Mouse (Mus musculus) intestine, postnatal 0 days (tissue): ENCODE results near the gene Ackr2. TPM values are rescaled to one million over a fixed set of nuclear protein-coding genes. Genes with fewer than 3 reads are reported as not detected.
A peak's percentile ranks its signal among the peaks of the same experiment; 100 is the strongest.

Experiments
- ATAC-seq: fragments of 200-750 bp; cut with Nextera tagmentation; 2 replicates; pipeline ENCODE4 v1.8.0; 2017; ENCODE audit warnings: mild to moderate bottlenecking, moderate TSS enrichment, moderate library complexity
- H3K27ac ChIP-seq: fragments of 300-500 bp; sonication (generic); 2 replicates; pipeline ENCODE4 v1.5.1; 2014; ENCODE audit warnings: mild to moderate bottlenecking, low read depth, low read length, moderate library complexity
- H3K27me3 ChIP-seq: fragments of 300-500 bp; sonication (generic); replicated peaks from 2 replicates; pipeline ENCODE4 v1.6.1; 2014; ENCODE audit warnings: low read length, mixed read lengths; ENCODE audit not compliant: control insufficient read depth, insufficient read depth
- H3K36me3 ChIP-seq: fragments of 300-500 bp; sonication (generic); 2 replicates; pipeline ENCODE4 v1.6.1; 2014; ENCODE audit warnings: mild to moderate bottlenecking, moderate library complexity; ENCODE audit not compliant: control insufficient read depth, insufficient read depth
- H3K4me1 ChIP-seq: fragments of 300-500 bp; sonication (generic); replicated peaks from 2 replicates; pipeline ENCODE4 v1.6.1; 2014; ENCODE audit warnings: antibody characterized with exemption, low read length, mixed read lengths; ENCODE audit not compliant: control insufficient read depth, insufficient read depth
- H3K4me2 ChIP-seq: fragments of 300-500 bp; sonication (generic); replicated peaks from 2 replicates; pipeline ENCODE4 v1.6.1; 2014; ENCODE audit warnings: low read depth, mild to moderate bottlenecking, moderate library complexity
- H3K4me3 ChIP-seq: fragments of 300-500 bp; sonication (generic); 2 replicates; pipeline ENCODE4 v1.5.1; 2014; ENCODE audit warnings: low read depth, low read length
- H3K9ac ChIP-seq: fragments of 300-500 bp; sonication (generic); 2 replicates; pipeline ENCODE4 v1.6.1; 2014; ENCODE audit warnings: mild to moderate bottlenecking, low read depth, low read length
- H3K9me3 ChIP-seq: fragments of 300-500 bp; sonication (generic); 2 replicates; pipeline ENCODE4 v1.6.1; 2016; ENCODE audit warnings: mixed run types; ENCODE audit not compliant: control insufficient read depth
- CTCF ChIP-seq: sonication (generic); IDR thresholded peaks from 2 replicates; pipeline ENCODE4 v1.5.1; 2016; ENCODE audit warnings: low read depth, mild to moderate bottlenecking, control low read depth, antibody characterized with exemption, moderate library complexity
- WGBS: fragments of 180-500 bp; shearing (Covaris S2); extraction: QIAGEN DNeasy Blood & Tissue Kit; methylation state at CpG from one replicate; pipeline ENCODE4 v1.1.7; 2014; 5-methylcytosine and 5-hydroxymethylcytosine counted together
- polyA plus RNA-seq: library from polyadenylated mRNA; unstranded; fragments of >200 nt; fragmentation: Nextera tagmentation; extraction: Ambion mirVana; gene quantifications from 2 replicates; pipeline ENCODE4 v1.2.1, GENCODE M21; 2015

Gene Ackr2
- polyA plus RNA-seq, 1 experiment from 2014 or later, result 1.1 TPM

DNA sequence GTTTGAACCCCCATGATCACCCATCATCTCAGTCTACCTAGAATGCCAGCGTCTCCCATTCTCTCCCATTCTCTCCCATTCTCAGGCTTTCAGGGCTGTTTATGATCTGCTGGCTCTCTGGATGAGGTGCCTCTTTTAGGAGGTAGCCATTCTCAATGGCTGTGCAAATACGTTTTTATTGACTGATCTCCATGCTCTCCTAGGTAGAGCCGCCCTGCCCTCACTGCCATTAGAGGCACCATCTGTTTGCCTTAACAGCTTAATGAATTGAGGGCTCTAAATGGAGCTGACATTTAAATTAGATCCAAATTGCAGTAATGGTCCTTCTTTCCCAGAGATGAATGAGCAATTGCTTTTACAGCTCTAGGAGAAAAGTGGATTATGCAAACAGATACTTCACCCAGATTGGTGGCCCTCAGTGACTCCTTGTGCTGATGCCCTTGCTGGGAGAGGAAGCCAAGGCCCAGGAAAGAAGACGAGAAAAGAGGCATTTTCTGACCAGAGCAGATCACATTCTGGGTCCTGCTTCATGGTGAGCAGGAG, 28.1 kb upstream of the Ackr2 start:
- 25% methylated on average over 4 of the region's 4 CpGs for WGBS
- no peak for ATAC-seq
- Histone ChIP-seq H3K9me3 (no peaks in the 10 kb centered on the region), H3K4me2 (no peak overlapping the region), H3K27me3 (no peaks in the 10 kb centered on the region), H3K9ac (no peak overlapping the region), H3K4me3 (no peak overlapping the region), H3K27ac (no peak overlapping the region), H3K4me1 (peaks cover 11% of the 10 kb centered on the region), H3K36me3 (no peaks in the 10 kb centered on the region)
- no peak for TF ChIP-seq CTCF

DNA sequence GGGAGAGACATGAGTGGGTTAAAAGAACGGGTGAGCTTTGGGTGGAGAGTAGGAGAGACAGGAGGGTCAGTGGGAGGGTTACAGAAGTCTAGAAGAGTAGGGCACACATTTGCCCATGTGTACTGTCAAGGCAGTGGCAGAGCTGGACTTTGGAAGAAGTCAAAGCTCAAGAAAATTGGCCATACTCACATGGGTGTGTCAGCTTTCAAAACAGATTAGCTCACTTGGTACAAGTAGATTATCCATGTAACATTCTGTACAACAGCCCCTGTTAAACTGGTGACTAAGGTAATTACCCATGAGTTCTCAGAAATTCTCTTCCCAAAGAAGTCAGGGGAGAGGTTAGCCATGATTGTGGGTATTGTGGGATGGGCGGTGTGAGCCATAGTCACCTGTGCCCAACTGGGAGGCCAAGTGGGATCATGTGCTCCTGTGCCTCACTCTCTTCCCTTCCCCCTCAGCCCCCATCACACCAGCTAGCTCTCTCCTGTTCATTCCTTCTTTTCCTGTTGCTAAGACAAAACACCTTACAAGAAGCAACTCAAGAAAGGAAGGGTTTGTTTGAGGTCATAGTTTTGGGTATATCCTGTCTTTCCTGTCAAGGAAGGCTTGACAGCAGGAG, 26.0 kb upstream of the Ackr2 start:
- no peak for TF ChIP-seq CTCF
- no peak overlapping the region for H3K4me3 ChIP-seq
- WGBS, result 47% methylated on average over 2 of the region's 2 CpGs
- no peaks in the 10 kb centered on the region for H3K36me3 ChIP-seq
- H3K27me3 ChIP-seq, result no peaks in the 10 kb centered on the region
- no peak overlapping the region for H3K4me2 ChIP-seq
- H3K4me1 ChIP-seq, result peaks cover 11% of the 10 kb centered on the region
- H3K27ac ChIP-seq, result peak overlapping the region; percentile 17; the same call in 1 of the 2 replicates
- peak; percentile 84 for ATAC-seq
- H3K9ac ChIP-seq, result no peak overlapping the region
- no peaks in the 10 kb centered on the region for H3K9me3 ChIP-seq

DNA sequence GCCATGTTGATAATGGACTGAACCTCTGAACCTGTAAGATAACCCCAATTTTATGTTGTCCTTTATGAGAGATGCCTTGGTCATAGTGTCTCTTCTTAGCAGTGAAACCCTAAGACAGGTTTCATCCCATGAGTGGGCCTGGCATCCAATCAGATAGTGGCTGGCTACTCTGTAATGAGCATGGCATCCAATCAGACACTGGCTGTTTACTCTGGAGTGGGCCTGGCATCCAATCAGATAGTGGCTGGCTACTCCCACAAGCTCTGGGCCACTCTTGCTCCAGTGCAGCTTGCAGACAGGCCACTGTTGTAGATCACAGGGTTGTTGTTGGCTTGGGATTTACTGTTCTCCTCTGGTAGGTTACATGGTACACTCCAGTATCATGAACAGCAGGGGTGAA, 24.6 kb upstream of the Ackr2 start:
- TF ChIP-seq CTCF, result no peak
- Histone ChIP-seq H3K9ac (no peak overlapping the region), H3K27me3 (0 out of 2 replicates have a peak, but pooled peaks cover 5% of the 10 kb centered on the region), H3K36me3 (no peaks in the 10 kb centered on the region), H3K4me1 (peaks cover 11% of the 10 kb centered on the region), H3K4me2 (no peak overlapping the region), H3K4me3 (no peak overlapping the region), H3K27ac (no peak overlapping the region), H3K9me3 (no peaks in the 10 kb centered on the region)
- no peak for ATAC-seq

DNA sequence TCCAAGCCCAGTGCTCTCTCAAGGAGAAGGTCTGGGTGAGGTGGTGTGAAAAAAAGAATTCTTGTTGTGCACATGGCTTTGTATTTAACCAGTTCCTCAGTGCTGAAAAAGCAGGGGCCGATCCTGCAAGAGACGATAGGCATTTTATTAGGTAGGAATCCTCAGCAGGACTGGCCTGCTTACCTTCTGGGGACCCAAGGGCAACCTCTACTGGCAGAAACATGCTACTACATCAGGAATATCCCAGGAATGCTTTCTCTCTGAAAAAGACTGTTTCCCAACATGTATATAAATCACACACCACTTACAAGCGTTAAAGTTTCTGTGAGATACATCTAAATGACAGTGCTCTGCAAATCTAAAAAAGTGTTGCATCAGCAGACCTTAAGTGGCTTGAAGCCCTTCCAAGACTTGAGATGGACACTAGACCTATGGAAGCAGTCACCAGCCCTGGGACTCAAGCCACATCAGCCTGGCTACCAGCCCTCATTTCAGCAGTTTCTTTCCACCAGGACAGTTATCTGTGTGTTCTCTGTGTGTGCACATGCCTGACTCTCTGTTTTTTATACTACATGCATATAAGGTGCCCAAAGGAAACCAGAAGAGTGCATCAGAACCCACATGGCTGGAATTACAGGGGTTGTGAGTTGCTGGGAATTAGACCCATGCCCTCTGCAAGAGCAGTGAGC, 21.0 kb upstream of the Ackr2 start:
- Histone ChIP-seq H3K4me1 (no peaks in the 10 kb centered on the region), H3K9ac (no peak overlapping the region), H3K36me3 (no peaks in the 10 kb centered on the region), H3K27me3 (0 out of 2 replicates have a peak, but pooled peaks cover 6% of the 10 kb centered on the region), H3K4me3 (no peak overlapping the region), H3K4me2 (no peak overlapping the region), H3K27ac (no peak overlapping the region), H3K9me3 (no peaks in the 10 kb centered on the region)
- 9% methylated on average over 3 of the region's 3 CpGs for WGBS
- peak; percentile 93 for TF ChIP-seq CTCF
- no peak for ATAC-seq

DNA sequence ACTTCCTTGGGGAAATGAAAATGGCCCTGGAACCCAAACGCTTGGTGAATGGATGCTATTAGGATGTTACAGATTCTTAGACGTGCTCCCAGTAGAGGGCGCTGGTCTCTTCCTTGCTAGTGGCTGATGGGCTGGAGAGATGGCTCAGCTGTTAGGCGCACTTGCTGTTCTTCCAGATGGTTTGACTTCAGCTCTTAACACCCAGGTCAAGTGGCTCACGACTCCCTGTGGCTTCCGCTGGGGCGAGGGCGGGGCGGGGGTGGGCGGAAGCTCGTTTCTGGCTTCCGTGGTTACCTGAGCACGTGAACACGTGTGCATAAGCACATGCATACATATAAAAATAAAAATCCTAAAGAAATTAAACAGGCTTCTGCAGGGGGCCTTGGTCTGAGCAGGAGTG, 17.3 kb upstream of the Ackr2 start:
- H3K9me3 ChIP-seq, result no peaks in the 10 kb centered on the region
- WGBS, result 23% methylated on average over 14 of the region's 14 CpGs
- H3K27ac ChIP-seq, result no peak overlapping the region
- ATAC-seq, result no peak; the same call in 1 of the 2 replicates
- H3K36me3 ChIP-seq, result no peaks in the 10 kb centered on the region
- H3K4me1 ChIP-seq, result no peaks in the 10 kb centered on the region
- no peak overlapping the region for H3K9ac ChIP-seq
- H3K4me2 ChIP-seq, result no peak overlapping the region
- H3K27me3 ChIP-seq, result 0 out of 2 replicates have a peak, but pooled peaks cover 6% of the 10 kb centered on the region
- peak; percentile 82 for TF ChIP-seq CTCF
- no peak overlapping the region for H3K4me3 ChIP-seq

DNA sequence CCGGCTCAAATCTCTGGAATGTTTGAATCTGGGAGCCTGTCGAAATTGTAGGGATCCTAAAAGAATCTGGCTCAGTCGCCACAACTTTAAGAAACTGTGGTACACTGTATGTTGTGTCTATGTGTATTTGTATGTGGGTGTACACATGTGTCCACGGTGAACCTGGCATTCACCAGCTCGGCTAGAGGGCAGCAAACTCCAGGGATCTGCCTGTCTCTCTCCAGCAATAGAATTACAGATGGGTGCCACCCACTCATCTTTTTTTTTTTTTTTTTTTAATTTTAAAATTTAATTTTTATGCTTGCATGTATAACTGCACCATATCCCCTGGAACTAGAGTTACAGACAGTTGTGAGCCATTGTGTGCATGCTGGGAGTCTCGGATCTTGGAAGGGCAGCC, 16.9 kb upstream of the Ackr2 start:
- H3K4me3 ChIP-seq, result no peak overlapping the region
- 71% methylated on average over 6 of the region's 6 CpGs for WGBS
- no peak for ATAC-seq
- no peaks in the 10 kb centered on the region for H3K36me3 ChIP-seq
- no peaks in the 10 kb centered on the region for H3K9me3 ChIP-seq
- no peak overlapping the region for H3K9ac ChIP-seq
- no peak for TF ChIP-seq CTCF
- H3K4me2 ChIP-seq, result no peak overlapping the region
- no peaks in the 10 kb centered on the region for H3K4me1 ChIP-seq
- 0 out of 2 replicates have a peak, but pooled peaks cover 6% of the 10 kb centered on the region for H3K27me3 ChIP-seq
- H3K27ac ChIP-seq, result no peak overlapping the region
